Mouse (Mus musculus): ENCODE results near the gene Slc35c1. TPM values are rescaled to one million over a fixed set of nuclear protein-coding genes. Genes with fewer than 3 reads are reported as not detected.

Gene Slc35c1
- total and polyA plus RNA-seq, 2 experiments from 2014 or later: 12.7 to 16.4 TPM

GRCm38 (mm10) chr2:92486403-92486802 lies 26.1 kb upstream of the Slc35c1 start:
- peak; percentile 99 for TF ChIP-seq CTCF (IDR thresholded peaks at IDR 0.05; ENCODE audit: low read depth)
- ATAC-seq (peak; percentile 59), DNase-seq (ENCODE audit: low spot score) (peak; percentile 91)
- 2% methylated on average over 11 of the region's 11 CpGs for WGBS
- H3K4me2 ChIP-seq (ENCODE audit: low read depth, low read length): peak overlapping the region; percentile 38
- peaks cover 8% of the 10 kb centered on the region; the same call in 1 of the 2 replicates for H3K27me3 ChIP-seq (ENCODE audit: insufficient read depth, low read length)
- no peaks in the 10 kb centered on the region for H3K36me3 ChIP-seq (ENCODE audit: insufficient read depth, low read length)
- H3K4me1 ChIP-seq (ENCODE audit: insufficient read depth, low read length): no peaks in the 10 kb centered on the region
- no peak overlapping the region; the same call in 1 of the 2 replicates for H3K4me3 ChIP-seq (ENCODE audit: low read length)
- H3K9ac ChIP-seq (replicated peaks; ENCODE audit: low read length): no peak overlapping the region
- no peaks in the 10 kb centered on the region for H3K9me3 ChIP-seq (ENCODE audit: low read length)
- no peak overlapping the region for H3K27ac ChIP-seq

- no peaks in the 10 kb centered on the region for H3K36me3 ChIP-seq (ENCODE audit: insufficient read depth, low read length)
- DNase-seq (ENCODE audit: low spot score) (peak; percentile 91), ATAC-seq (peak; percentile 50)
These were observed 25.4 kb upstream of the Slc35c1 start for GRCm38 (mm10) chr2:92485640-92486295.

GRCm38 (mm10) chr2:92484256-92485025 lies 24.1 kb upstream of the Slc35c1 start:
- Histone ChIP-seq H3K27ac (no peak overlapping the region), H3K4me1 (ENCODE audit: insufficient read depth, low read length) (no peaks in the 10 kb centered on the region), H3K4me2 (ENCODE audit: low read depth, low read length) (peak overlapping the region; percentile 41), H3K27me3 (ENCODE audit: insufficient read depth, low read length) (peaks cover 8% of the 10 kb centered on the region; the same call in 1 of the 2 replicates), H3K9ac (replicated peaks; ENCODE audit: low read length) (no peak overlapping the region), H3K4me3 (ENCODE audit: low read length) (peak overlapping the region; percentile 1; the same call in 1 of the 2 replicates), H3K36me3 (ENCODE audit: insufficient read depth, low read length) (no peaks in the 10 kb centered on the region), H3K9me3 (ENCODE audit: low read length) (no peaks in the 10 kb centered on the region)
- ATAC-seq: no peak
- no peak for DNase-seq (ENCODE audit: low spot score)
- TF ChIP-seq CTCF (IDR thresholded peaks at IDR 0.05; ENCODE audit: low read depth): no peak
- WGBS: 34% methylated on average over 23 of the region's 23 CpGs

More at GRCm38 (mm10) chr2:92485640-92486295, 25.4 kb upstream of the Slc35c1 start:
- Histone ChIP-seq H3K27me3 (ENCODE audit: insufficient read depth, low read length) (peaks cover 8% of the 10 kb centered on the region; the same call in 1 of the 2 replicates), H3K9ac (replicated peaks; ENCODE audit: low read length) (no peak overlapping the region), H3K4me3 (ENCODE audit: low read length) (no peak overlapping the region; the same call in 1 of the 2 replicates), H3K4me1 (ENCODE audit: insufficient read depth, low read length) (no peaks in the 10 kb centered on the region), H3K27ac (no peak overlapping the region), H3K4me2 (ENCODE audit: low read depth, low read length) (peak overlapping the region; percentile 38), H3K9me3 (ENCODE audit: low read length) (no peaks in the 10 kb centered on the region)
- peak; percentile 91 for TF ChIP-seq CTCF (IDR thresholded peaks at IDR 0.05; ENCODE audit: low read depth)
- 6% methylated on average over 15 of the region's 15 CpGs for WGBS

GRCm38 (mm10) chr2:92483505-92483904 lies 23.2 kb upstream of the Slc35c1 start:
- no peak overlapping the region for H3K9ac ChIP-seq (replicated peaks; ENCODE audit: low read length)
- H3K4me3 ChIP-seq (ENCODE audit: low read length): no peak overlapping the region
- H3K9me3 ChIP-seq (ENCODE audit: low read length): no peaks in the 10 kb centered on the region
- no peak for DNase-seq (ENCODE audit: low spot score)
- ATAC-seq: no peak
- no peaks in the 10 kb centered on the region for H3K4me1 ChIP-seq (ENCODE audit: insufficient read depth, low read length)
- H3K27me3 ChIP-seq (ENCODE audit: insufficient read depth, low read length): peaks cover 8% of the 10 kb centered on the region; the same call in 1 of the 2 replicates
- no peak overlapping the region for H3K27ac ChIP-seq
- no peak for TF ChIP-seq CTCF (IDR thresholded peaks at IDR 0.05; ENCODE audit: low read depth)
- WGBS: 52% methylated on average over 5 of the region's 5 CpGs
- H3K4me2 ChIP-seq (ENCODE audit: low read depth, low read length): no peak overlapping the region
- no peaks in the 10 kb centered on the region for H3K36me3 ChIP-seq (ENCODE audit: insufficient read depth, low read length)

- no peak for ATAC-seq
- Histone ChIP-seq H3K9ac (replicated peaks; ENCODE audit: low read length) (no peak overlapping the region), H3K27me3 (ENCODE audit: insufficient read depth, low read length) (peaks cover 8% of the 10 kb centered on the region; the same call in 1 of the 2 replicates), H3K36me3 (ENCODE audit: insufficient read depth, low read length) (no peaks in the 10 kb centered on the region), H3K4me2 (ENCODE audit: low read depth, low read length) (no peak overlapping the region), H3K4me1 (ENCODE audit: insufficient read depth, low read length) (no peaks in the 10 kb centered on the region), H3K4me3 (ENCODE audit: low read length) (no peak overlapping the region), H3K9me3 (ENCODE audit: low read length) (no peaks in the 10 kb centered on the region), H3K27ac (no peak overlapping the region)
- WGBS: 61% methylated on average over 1 of the region's 1 CpGs
- no peak for DNase-seq (ENCODE audit: low spot score)
- no peak for TF ChIP-seq CTCF (IDR thresholded peaks at IDR 0.05; ENCODE audit: low read depth)
These were observed 22.2 kb upstream of the Slc35c1 start for GRCm38 (mm10) chr2:92482551-92482950.

GRCm38 (mm10) chr2:92478313-92478688 lies 18.0 kb upstream of the Slc35c1 start:
- no peak overlapping the region for H3K4me2 ChIP-seq (ENCODE audit: low read depth, low read length)
- DNase-seq (ENCODE audit: low spot score) (no peak), ATAC-seq (no peak)
- no peak overlapping the region for H3K27ac ChIP-seq
- no peak overlapping the region for H3K4me3 ChIP-seq (ENCODE audit: low read length)
- H3K27me3 ChIP-seq (ENCODE audit: insufficient read depth, low read length): no peaks in the 10 kb centered on the region
- no peaks in the 10 kb centered on the region for H3K36me3 ChIP-seq (ENCODE audit: insufficient read depth, low read length)
- 87% methylated on average over 4 of the region's 4 CpGs for WGBS
- H3K4me1 ChIP-seq (ENCODE audit: insufficient read depth, low read length): no peaks in the 10 kb centered on the region
- no peaks in the 10 kb centered on the region for H3K9me3 ChIP-seq (ENCODE audit: low read length)
- H3K9ac ChIP-seq (replicated peaks; ENCODE audit: low read length): no peak overlapping the region
- no peak for TF ChIP-seq CTCF (IDR thresholded peaks at IDR 0.05; ENCODE audit: low read depth)
